Mouse (Mus musculus): ENCODE data around the gene Mul1.
"Not testable (repeated sequence)": the region's sequence is repeated elsewhere in the genome, so short reads cannot be mapped to it uniquely, and the experiment has no call there.

Mul1 gene

DNA sequence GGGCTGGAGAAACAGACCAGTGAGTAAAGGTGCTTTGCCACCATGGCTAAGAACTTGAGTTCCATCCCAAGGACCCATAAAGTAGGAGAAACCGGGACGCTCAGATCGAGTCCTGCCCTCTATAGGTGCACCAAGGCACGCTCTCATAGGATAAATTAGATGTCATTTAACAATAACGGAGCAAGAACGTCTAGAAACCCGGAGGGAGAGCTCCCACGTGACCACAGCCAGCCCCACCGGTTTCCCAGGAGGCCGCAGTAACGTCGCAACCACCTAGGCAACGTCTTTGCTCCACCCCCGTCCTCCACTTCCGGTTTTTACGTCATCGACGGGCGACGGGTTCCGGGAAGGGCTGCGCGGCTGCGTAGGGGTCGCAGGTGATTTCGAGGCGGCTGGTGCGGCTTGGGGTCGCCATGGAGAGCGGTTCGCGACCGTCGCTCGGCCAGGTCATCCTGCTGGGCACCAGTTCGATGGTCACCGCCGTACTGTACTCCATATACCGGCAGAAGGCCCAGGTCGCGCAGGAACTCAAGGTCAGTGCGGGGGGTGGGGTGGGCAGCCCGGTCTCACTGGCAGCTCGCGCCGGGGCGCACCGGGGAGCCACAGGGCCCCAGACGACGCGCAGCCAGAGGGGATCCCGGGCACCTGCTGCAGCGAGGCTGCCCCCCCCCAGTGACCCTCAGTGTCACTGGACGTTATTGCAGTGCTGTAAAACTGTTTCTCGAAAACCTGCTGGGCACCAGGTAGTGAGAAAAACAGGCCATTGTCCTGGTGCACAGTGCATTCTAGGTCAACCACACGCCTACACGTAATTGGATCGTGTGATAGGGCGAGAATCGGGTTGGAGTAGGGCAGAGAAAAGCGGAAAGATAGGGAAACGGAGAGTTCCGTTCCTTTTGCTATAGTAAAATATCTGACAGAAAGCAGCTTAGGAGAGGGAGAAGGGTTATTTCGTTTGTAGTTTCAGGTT is at the start of gene Mul1:
Gene Mul1 (plus strand): TSS at position 325 of the 970 bp plus-strand sequence.
- DNase-seq (ENCODE audit: low spot score), result peak; percentile 84

DNA sequence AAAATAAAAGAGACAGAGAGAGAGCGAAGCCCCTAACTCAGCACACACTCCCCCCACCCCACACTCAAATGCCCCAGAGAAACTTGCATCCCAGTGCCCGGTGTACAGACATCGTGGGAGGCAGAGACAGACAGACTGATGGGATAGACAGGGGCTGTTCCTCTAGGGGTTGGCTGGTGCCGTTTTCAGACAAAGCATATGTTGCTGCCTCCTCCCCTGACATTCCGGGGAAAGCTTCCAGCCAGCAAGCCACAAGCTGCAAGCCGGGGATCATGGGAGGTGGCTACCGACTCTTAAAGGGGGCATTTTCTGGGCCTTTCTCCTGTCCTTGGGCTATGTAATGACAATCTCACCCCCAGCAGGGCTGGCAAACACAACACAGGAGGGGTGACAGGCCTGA is 40.8 kb upstream of the Mul1 start:
- no peak for DNase-seq (ENCODE audit: low spot score)

DNA sequence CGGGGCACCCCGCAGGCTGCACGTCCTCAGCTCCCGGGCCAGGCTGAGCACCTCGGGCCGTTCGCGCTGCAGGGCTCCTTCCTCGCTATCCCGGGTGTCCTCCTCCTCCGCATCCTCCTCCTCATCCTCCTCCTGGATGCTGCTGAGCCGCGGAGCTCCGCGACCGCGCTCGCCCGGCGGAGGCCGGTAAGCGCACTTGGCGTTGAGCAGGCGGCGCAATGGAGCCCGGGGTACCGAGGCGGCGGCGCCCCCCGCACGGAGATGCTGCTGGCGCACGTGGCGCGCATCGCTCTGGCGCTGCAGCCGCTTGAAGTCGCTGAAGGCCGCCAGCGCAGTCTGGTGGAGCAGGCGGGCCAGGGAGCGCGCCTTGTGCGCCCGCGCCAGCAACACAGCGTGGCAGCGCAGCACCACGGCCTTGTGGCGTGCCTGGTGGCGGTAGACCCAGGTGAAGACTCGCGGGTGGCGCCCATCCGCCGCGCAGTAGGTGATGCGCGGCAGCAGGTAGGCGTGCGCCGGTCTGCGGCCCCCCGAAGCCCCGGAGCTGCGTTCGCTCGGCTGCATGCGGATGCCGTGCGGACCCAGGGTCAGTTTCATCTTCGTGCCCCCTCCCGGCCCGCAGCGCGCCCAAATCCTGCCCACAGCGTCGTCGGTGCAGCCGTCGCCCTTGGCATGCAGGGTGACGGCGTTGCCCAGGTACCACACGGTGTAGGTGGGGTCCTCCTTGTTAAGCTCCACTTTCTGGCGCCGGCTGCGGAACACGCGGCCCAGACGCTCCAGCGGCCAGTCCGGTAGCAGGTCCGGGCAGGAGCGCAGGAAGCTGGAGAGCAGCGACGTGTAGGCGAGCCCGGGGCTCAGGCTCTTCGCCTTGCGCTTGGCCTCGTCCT is 39.1 kb upstream of the Mul1 start:
- no peak for DNase-seq (ENCODE audit: low spot score)

DNA sequence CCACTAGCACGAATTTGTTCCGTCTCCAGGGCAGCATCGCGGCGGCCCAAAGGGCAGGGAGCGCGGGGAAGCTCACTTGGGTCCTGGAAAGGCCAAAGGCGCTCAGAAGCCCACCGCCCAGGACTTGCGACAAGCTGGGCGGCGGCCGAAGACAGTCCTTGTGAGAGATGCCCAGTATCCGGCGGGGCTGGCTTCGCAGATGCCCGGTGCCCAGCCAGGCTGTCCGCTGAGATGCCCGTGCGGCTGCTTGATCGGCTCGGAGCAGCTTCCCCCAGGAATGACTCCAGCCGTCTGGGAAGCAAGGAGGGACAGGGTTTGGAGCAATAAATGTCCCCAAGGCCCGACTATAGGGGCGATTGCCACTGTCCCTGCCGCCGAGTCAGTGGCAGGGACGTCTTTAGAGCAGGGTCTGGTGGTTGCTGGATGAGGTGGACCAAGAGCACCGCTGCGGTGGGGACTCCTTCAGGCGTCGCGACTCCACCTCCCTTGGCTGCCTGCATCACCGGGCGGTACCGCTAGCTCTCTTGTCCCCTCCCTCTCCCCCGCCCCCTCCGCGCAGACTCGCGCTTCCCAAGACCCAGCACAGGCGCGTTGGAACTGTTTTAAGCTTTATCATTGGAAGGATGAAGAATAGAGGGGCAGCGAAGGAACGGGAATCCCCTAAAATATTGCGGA is 38.4 kb upstream of the Mul1 start, which contains the start of gene Fam43b:
Gene Fam43b (minus strand): TSS at position 558 of the 675 bp plus-strand sequence.
- DNase-seq (ENCODE audit: low spot score), result no peak

DNA sequence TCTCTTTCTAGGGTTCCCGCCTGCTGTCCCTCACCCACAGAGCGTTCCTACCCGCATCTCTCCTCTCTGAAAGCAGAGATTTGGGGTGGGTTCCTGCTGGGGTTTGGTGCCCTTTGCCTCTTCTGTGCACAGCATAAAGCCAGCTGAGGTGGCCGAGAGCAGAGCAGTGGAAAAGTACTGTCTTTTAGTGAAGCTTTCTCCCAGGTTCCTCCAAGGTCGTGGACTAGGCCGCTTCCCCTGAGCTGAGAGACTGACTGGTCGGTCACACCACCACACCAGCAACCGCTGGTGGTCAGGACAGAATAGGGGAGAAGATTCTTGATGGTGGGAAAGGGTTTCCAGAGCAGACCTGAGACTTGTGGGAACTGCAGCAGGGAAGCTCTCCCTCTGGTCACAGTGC is 37.8 kb upstream of the Mul1 start:
- DNase-seq (ENCODE audit: low spot score), result no peak

DNA sequence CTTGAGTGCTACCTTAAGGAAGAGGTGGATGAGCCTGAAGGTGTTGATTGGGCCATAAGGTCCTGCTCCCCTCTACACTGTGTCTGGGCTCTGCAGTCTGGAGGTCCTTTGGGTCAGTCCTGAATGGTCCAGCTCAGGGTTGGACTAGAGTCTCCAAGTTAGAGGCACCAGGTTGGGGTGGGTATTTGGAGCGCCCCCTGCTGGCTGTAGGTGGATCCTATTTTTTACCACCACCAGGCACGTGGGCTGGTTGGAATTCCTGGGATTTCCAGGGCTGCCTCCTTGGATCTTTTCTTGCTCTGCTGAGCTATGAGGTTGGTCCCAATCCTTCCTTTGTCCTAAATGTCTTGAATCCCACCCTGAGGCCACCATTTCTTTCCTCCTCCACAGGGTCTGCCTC is 29.7 kb upstream of the Mul1 start:
- DNase-seq (ENCODE audit: low spot score), result peak; percentile 20

DNA sequence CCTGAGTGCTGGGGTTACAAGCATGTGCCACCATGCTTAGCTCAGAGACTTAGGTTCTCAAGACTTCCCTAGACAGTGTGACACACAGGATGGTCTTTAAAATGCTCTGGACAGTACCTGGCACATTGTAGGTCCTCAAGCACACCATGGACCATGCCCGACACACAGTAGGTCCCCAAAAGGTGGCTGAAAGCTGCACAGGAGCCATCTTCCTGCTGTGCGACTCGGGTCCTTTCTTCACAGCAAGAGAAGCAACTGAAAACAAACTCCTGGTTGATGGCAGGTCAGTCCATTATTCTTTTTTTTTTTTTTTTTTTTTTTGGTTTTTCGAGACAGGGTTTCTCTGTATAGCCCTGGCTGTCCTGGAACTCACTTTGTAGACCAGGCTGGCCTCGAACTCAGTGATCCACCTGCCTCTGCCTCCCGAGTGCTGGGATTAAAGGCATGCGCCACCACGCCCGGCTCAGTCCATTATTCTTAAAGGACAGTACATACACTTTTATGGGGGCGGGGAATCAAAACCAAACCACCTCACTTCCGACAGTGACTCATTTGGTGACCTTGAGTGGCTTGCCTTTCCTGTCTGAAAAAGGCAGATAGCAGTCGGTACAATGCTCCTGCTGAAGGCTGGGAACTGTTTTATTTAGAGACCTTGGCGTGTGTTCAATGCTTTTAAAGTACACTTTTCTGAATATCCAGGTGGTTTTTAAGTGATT is 26.8 kb upstream of the Mul1 start:
- DNase-seq (ENCODE audit: low spot score), result no peak

DNA sequence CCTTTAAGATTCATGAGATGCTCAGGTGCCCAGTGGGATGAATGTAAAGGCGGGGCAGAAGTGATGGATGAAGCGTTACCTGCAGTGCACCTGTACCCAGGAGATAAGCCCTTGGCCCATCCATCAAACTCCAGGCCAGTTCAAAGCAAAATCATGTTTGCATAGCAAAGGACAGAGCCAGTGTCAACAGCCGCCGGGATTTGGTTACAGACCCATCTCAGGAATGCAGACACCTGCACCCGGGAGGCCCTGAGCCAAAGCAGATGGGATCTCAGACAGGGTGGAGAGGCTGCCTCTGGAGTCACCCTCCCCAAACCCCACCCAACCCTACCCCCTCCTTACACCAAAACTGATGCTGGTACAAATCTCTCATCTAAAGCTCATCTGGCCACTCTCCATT is 23.5 kb upstream of the Mul1 start:
- no peak for DNase-seq (ENCODE audit: low spot score)

DNA sequence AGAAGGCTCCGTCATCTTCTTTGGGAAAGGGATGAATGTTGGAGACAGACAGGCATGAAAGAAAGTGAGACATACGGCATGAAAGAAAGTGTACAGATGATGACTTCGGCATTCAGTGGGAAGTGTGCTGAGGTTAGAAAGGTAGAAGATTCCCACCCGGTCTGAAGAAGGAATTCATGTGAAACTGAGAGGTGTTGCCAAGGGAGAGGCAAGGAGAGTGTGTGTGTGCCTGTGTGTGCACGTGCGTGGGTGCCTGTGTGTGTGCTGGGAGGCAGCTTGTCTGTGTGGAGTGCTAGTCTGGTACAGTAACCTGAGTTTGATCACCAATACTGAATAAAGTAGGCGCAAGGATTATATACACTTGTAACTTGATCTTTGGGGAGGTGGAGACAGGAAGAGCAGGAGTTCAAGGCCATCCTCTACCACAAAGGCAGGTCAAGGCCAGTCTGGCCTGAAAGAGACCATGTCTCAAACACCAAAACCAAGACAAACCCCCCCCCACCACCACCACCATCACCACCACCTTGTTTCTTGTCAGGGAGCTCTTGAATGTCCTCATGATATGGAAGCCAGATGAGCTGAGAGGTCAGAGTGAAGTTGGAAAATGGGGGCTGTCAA is 22.9 kb upstream of the Mul1 start:
- DNase-seq (ENCODE audit: low spot score), result no peak

DNA sequence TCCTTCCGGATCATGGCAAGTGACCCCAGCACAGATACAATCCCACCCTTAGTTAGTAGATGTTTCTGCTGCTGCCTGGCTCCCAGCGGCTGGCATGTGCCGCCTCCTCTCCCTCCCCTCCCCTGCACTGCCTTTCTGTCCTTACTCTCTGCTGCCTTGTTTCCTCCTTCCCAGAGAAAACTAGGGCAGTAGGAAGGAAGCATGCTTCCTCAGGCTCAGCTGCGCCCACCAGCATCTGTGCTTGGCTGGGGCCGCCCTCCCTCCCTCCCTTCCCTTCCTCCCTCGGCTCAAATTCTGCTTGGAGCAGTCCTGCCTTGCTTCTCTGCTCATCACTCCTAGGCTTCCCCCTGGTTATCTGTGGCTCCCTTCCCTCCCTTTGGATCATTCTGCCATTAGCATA is 19.7 kb upstream of the Mul1 start:
- no peak for DNase-seq (ENCODE audit: low spot score)

DNA sequence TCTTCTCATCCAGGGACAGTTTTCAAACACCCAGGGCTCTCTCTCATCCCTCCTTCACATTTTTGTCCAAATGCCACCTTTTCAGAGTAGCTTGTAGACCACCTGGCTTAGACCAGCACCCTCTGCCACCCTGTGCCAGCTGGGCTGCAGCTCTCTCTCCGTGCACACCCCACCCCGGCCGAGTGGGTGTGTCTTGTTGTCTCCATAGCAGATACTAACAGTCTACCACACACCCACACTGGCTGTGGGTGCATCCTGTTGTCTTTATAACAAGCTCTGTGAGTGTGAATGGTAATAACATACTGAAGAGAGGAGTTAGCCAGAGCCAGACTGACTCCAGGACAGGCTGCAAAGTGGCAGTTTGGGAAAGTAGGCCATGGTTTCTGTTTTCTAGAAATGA is 18.5 kb upstream of the Mul1 start:
- no peak for DNase-seq (ENCODE audit: low spot score)

DNA sequence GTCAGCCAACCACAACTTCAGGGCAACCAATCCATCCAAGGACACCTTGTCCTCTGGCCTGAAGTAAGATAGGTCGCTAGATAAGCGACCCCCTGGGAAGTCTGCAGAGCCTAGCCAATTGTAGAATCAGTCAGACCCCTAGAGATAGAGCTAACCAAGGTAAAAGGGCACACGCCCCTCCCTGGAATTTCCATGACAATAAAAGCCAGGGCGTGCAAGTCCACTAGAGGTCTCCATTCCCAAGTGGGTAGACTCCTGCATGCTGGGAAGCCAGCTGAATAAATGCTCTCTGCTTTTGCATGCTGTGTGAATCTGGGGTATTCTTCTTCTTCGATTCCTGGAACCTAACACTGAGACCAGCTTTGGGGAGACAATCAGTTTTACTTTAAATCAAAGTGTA is 18.1 kb upstream of the Mul1 start:
- DNase-seq (ENCODE audit: low spot score), result no peak

DNA sequence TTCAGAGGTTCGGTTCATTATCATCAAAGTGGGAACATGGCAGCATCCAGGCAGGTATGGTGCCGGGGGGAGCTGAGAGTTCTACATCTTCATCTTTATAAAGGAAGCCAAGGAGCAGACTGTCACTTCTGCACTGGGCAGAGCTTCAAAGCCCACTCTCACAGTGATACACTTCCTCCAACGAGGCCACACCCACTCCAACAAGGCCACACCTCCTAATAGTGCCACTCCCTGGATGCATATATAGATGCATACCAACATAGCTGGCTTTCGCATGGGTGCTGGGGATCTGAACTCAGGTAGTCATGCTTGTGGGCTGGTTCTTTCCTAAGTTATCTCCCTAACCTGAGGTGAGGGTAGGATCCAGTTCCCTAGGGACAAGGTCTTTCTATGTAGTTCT is 16.6 kb upstream of the Mul1 start:
- no peak for DNase-seq (ENCODE audit: low spot score)

DNA sequence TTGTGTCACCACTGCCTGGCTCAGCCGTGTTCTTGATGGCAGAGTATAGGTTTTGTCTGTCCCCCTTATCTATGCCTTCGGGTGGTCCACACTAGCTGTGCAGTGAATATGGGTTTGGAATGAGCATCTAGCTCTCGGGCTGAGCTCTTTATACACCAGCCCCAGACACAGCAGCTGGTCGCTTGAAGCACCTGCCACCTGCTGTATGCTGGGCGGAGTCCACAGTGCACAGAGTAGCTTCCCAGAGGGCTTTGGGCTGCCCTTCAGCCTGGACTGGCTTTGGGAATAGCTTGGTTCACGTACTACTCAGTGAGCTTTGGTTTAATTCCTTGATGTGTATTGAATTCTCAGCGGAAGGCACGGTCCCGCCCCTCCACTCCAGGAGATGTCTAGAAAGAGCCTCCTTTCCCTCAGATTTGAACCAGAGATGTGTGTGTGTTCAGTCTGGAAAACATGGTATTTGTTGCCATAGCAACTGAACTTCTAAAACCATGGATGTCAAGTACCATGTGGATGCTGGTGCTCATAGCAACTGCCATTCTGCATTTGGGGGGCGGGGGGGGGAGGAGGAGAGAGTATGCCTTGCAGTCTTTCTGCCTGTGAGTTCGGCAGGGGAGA is 16.0 kb upstream of the Mul1 start:
- no peak for DNase-seq (ENCODE audit: low spot score)

DNA sequence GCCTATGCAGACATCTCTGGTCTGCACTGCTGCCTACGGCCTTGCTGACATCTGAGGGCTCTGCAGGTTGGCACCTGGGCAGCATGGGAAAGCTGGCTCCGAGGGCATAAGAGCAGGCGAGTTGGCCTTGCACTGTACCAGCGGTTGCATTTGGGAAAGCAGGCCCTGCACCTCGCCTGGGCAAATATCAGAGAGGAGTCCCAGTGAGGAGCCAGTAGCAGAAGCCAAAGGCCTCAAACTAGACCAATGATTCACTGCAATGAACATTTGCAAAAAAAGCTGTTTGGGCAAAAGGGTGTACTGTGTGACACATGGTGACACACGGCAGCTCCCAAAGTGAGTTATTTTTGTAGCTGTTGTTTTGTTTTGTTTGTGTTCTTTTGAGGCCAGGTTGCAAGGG is 9.4 kb upstream of the Mul1 start:
- no peak for DNase-seq (ENCODE audit: low spot score)

DNA sequence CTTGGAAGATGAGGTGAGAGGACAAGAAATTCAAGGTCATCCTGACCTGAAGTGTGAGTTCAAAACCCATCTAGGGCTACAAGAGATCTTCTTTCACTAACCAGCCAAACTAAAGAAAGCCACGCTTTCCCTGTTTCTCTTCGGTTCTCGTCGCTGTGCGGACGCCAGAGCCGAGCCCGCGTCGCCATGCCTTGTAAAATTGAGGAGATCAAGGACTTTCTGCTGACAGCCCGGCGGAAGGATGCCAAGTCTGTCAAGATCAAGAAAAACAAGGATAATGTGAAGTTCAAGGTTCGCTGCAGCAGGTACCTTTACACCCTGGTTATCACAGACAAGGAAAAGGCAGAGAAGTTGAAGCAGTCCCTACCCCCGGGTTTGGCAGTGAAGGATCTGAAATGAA is 8.9 kb upstream of the Mul1 start:
- not testable (repeated sequence) for DNase-seq (ENCODE audit: low spot score)

DNA sequence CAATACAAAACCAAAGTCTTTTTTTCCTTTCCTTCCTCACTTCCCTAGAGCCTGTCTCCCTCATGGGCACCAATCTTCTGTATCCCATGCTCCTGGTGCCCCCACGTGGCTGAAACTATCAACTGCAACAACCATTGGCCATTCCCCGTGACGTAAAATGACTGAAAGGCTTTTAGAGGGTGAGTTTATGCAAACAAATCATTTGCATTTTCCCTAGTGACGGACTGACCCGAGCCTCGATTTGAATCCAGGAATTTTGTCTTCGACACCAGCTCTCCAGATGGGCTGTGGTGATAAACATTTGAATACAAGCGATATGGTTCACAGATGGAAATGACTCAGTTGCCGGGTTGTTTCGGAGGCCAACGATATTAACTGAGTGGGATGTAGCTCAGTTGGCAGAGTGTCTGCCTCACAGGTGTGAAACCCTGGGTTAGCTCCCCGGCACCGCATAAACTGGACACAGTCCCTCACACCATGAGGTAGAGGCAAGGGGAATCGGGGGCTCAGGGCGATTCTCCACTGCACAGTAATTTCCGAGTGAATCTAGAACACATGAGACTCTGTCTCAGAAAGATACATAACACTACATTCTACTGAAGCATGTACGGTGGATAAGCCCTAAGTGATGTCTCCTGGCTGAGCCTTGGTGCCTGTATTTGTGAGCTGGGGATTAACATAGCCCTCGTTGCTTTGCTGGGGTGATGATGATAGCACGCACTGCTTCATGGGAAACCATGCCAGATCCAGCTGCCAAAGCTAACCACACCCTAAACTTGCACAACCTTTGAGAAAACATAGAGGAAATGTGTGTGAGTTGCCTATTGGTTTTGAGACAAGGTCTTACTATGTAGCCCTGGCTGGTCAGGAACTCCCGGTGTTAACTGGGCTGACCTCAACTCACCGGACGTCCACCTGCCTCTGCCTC is 7.4 kb upstream of the Mul1 start:
- peak; percentile 52 for DNase-seq (ENCODE audit: low spot score)

DNA sequence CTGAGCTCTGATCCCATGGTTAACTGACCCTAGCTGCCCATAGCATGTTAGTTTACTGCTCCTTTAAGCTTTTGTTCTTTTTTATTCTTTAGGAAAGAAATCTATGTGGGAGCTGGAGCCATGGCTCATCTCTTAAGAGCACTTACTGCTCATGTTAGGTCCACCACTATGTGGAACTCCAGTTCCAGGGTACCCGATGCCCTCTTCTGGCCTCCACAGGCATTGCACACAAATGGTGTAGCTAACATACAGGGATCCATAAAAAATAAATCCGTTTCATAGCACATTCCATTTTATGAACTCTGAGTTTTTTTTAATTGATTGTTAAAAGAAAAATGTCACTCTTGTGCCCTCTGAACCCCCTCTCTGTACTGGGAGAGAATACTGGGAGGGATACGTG is 4.7 kb upstream of the Mul1 start:
- DNase-seq (ENCODE audit: low spot score), result peak; percentile 16

DNA sequence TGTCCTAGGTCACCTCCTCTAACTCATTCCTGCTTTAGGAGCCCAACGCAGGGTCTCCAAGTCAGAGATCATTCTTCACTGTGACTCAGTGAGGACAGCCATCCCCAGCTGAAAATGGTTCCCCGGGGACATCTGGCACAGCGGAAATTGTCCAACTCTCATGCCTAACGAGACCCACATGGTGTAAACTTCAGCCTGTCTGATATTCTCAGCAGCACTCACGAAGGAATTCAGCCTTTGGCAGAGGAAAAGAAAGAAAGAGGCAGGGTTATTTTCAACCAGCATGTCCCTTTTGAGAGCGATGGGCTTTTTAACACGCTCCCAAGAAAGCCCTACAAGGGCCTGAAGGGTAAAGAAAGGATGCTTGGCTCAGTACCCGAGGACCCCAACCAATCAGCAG is 3.1 kb upstream of the Mul1 start:
- no peak for DNase-seq (ENCODE audit: low spot score)

DNA sequence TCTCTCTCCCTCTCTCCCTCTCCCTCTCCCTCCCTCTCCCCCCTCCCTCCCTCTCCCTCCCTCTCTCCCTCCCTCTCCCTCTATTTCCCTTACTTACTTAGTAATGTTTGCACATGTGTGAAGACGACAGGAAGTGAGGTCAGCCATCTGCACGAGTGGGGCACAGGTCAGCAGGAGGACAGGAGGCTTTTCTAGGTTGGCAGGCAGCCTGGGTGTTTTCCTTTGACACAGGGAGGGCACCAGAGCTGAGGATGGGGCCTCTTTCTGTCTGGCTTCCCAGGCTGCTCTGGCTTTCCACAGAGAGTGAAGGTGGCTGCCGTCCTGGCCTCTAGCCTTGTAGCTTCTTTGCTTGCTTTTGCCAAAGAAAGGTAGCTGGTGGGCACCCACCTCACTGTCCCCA is 5.6 kb downstream of the Mul1 start:
- DNase-seq (ENCODE audit: low spot score), result no peak
